Mouse (Mus musculus) thymus, postnatal 25 days (tissue): ENCODE measurements around the gene Gm28230.

Experiments used
- DNase-seq: peaks from one replicate; pipeline ENCODE4 v3.0.0; 2022

Gene Gm28230

GRCm38 (mm10) chr2:74727640-74728302 lies 1.2 kb downstream of the Gm28230 start:
- no peak for DNase-seq

- no peak for DNase-seq
Measured at GRCm38 (mm10) chr2:74728303-74728680, 1.8 kb downstream of the Gm28230 start.

GRCm38 (mm10) chr2:74730331-74730730 lies 3.8 kb downstream of the Gm28230 start:
- no peak for DNase-seq

- DNase-seq: no peak
Measured at GRCm38 (mm10) chr2:74731055-74731454, 4.5 kb downstream of the Gm28230 start.

GRCm38 (mm10) chr2:74731799-74732512 lies 5.4 kb downstream of the Gm28230 start:
- no peak for DNase-seq

DNA sequence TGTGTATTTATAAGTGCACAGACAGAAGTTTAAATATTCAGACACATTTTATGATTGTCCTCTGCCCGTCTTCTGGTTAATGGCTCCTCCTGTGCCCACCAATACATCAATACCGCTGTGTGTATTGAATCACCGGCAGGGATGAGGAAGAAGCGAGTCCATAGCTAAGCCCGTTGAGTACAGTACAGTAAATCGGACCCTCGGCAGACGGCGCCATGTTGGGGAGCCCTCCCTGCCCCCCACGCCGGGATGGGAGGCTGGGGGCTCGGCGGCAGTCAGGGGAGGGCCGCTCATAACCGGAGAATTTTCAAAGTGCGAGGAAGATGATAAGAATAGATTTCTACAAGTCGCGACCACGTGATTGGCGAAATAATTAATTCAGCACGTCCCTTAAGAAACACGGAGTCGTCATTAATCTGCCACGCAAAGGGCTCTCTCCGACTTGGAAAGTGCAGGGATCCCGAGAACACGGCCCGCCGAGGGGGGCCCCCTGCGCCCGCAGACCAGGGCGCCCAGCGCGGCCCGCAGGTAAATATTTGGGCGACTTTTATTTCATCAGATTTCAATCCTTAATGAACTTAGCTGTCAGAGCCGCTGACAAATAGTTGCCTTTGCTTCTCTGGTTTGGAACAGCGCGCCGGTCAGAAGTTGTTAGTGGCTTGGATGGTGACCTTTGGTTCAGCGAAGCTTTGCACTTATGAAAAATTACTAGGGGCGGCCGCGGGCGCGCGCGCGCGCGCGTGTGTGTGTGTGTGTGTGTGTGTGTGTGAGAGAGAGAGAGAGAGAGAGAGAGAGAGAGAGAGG lies 6.2 kb downstream of the Gm28230 start:
- DNase-seq: no peak

GRCm38 (mm10) chr2:74733317-74733661 lies 6.8 kb downstream of the Gm28230 start:
- DNase-seq: no peak

- no peak for DNase-seq
Measured at GRCm38 (mm10) chr2:74733765-74734164, 7.2 kb downstream of the Gm28230 start.

DNA sequence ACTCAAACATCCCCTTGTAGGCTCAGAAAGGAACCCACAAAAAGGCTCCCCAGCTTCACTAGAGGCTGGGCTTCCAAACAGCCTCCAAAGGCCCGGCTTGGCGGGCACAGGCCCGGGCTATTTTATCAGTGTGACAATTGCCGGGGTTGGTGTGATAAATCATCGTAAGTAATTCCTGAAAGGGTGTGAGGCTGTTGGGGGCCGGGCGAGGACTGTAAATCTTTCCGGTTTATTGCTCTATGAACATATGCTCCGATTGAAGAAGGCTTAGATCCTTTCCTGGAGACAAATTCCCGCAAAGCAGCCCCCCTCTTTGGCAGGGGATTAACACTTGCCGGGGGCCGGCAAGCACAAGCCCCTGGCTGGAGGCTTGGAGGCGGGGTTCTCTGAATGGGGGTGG lies 7.9 kb downstream of the Gm28230 start:
- DNase-seq: no peak

- no peak for DNase-seq
Measured at GRCm38 (mm10) chr2:74734996-74735811, 8.7 kb downstream of the Gm28230 start.

- DNase-seq: no peak
Measured at GRCm38 (mm10) chr2:74735851-74736687, 9.5 kb downstream of the Gm28230 start.

GRCm38 (mm10) chr2:74736688-74737577 lies 10.4 kb downstream of the Gm28230 start:
- no peak for DNase-seq

DNA sequence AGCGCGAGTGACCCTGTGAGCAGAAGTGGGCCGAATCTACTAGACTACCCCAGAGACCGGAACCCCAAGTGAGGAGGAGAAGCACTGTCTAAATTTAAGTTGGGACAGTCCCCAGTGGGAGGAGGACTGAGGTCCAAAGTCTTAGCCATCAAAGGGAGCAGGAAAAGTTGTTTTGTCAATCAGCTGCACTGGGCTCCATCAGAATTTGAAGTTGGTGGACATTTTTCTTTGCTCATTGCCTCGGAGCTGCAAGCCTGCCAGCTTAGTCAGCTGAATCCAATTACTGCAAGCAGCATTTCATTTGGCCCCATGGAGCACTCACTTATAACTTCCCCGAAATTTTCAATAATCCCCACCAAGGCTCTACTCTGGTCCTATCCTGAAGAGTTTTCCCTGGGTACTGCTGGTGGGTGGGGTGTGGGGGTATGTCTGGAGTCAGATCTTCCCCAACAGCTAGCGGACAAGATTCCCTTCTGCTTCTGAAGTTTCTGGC lies 11.1 kb downstream of the Gm28230 start:
- DNase-seq: no peak

GRCm38 (mm10) chr2:74738623-74739475 lies 12.3 kb downstream of the Gm28230 start:
- DNase-seq: no peak

DNA sequence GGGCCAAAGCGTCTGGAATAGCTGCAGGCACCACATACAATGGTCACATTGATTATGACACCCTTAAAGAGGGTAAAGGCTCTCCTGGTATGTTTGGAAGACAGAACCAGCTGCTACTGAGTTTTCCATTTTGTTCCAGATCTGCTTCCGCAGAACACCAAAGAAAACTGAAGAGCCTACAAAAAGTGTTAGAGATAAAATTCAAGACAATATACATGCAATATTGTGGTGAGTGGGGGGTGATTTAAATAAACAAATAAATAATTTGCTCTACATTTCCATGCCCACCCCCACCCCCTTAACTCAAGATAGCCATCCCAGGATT lies 12.9 kb downstream of the Gm28230 start:
- no peak for DNase-seq

- no peak for DNase-seq
Measured at GRCm38 (mm10) chr2:74739869-74740268, 13.3 kb downstream of the Gm28230 start.

DNA sequence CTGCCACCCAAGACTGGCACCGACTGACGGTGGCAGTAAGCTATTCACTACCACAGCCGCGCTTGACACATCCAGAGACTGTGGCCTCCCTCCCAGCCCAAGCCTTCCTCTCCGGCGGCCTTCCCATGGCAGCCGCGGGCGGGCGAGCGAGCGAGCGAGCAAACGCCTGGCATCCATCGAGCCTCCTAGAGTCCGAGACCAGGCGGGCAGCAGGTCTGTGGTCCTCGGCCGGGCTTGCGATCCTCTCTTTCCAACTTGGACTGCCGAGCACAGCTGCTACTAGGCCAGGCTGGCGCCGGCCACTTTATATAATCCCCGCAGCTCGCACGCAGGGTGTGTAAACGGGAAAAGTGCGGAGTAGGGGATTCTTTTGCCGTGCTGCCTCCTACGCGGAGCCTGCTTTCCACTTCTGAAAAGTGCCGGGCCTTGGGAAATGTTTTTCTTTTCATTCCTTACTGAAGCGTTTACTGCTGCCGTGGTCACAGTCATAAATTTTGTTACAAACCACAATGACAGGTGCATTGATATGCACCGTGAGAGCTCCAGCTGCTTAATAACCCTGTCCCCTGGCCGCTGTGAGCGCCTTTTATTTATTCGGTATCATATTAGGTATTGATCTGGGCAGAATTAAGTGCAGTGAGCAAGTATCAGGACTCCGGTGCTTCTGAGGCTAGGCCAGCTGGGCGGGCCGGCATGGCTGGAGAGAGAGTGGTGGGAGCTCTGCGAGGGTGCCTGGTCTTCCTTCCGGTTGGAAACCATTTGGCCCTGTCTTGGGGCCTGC lies 14.0 kb downstream of the Gm28230 start:
- no peak for DNase-seq

- DNase-seq: no peak
Measured at GRCm38 (mm10) chr2:74741252-74741978, 14.9 kb downstream of the Gm28230 start.

- no peak for DNase-seq
Measured at GRCm38 (mm10) chr2:74741979-74742277, 15.4 kb downstream of the Gm28230 start.
